Comparison of ENCODE assay signal across 21 mouse cellular contexts in genomic region chr12:59770980-59771379, GRCm38 (mm10).
DNase-seq lines count a peak whose midpoint lies in the region; ATAC-seq and TF ChIP-seq lines count a peak whose summit lies in the region.
"Had no signal": no experiment of that assay in that cellular context is flagged by ENCODE, and none has a peak within 500 bp of the region (broad histone marks: within the 10 kb centered on the region; RNA-seq: fewer than 3 reads in every experiment).

No protein-coding gene starts in this region.

- TF ChIP-seq EP300 in CH12.LX (IDR thresholded peaks at IDR 0.05; ENCODE audit: low read length) = peak; percentile 56; the same call in 1 of the 2 replicates

- H3K9ac ChIP-seq in limb, embryonic 11.5 days (ENCODE audit: low read length) = no peak overlapping the region
- H3K9ac ChIP-seq in midbrain, embryonic 12.5 days (replicated peaks) = no peak overlapping the region
- H3K9ac ChIP-seq in midbrain, embryonic 13.5 days (replicated peaks) = no peak overlapping the region
- no peak overlapping the region for H3K9ac ChIP-seq in CH12.LX (ENCODE audit: insufficient read depth, low read depth)

- DNase-seq in limb, embryonic 11.5 days (ENCODE audit: low spot score) = no peak
- no peak for DNase-seq in limb, embryonic 10.5 days (ENCODE audit: low spot score)
- DNase-seq in 3T3-L1 (ENCODE audit: low read depth, low spot score) (peak; percentile 80), CH12.LX (ENCODE audit: extremely low read depth) (peak; percentile 43)
- DNase-seq in frontal cortex, postnatal 25 days (ENCODE audit: low spot score in 2 of 2) = no peak
- DNase-seq in frontal cortex, postnatal 14 days (ENCODE audit: low spot score in 2 of 2) = no peak
- DNase-seq: adrenal gland, adult 8-10 months; adrenal gland, postnatal 10 days; adrenal gland, postnatal 14 days; adrenal gland, postnatal 25 days; B cell, adult 2 months; cerebellum, adult 11 months; cerebellum, adult 11-12 months; cerebellum, adult 18-20 months; cerebellum, adult 2 months had no signal

- no peak overlapping the region for H3K27ac ChIP-seq in limb, embryonic 11.5 days (replicated peaks; ENCODE audit: low read depth, low read length)
- H3K27ac ChIP-seq in limb, embryonic 10.5 days = no peak overlapping the region
- no peak overlapping the region for H3K27ac ChIP-seq in midbrain, embryonic 12.5 days (replicated peaks)
- no peak overlapping the region for H3K27ac ChIP-seq in midbrain, embryonic 13.5 days
- no peak overlapping the region for H3K27ac ChIP-seq in CH12.LX (ENCODE audit: insufficient read depth, low read depth)

- H3K79me2 ChIP-seq in CH12.LX (replicated peaks; ENCODE audit: control insufficient read depth, extremely low read depth, insufficient read depth, poor library complexity, severe bottlenecking) = no peaks in the 10 kb centered on the region

- no peak for TF ChIP-seq RAD21 in CH12.LX (IDR thresholded peaks at IDR 0.05; ENCODE audit: low read depth, low read length)

- H3K27me3 ChIP-seq in limb, embryonic 11.5 days (ENCODE audit: control insufficient read depth, insufficient read depth, low read length) = no peaks in the 10 kb centered on the region
- no peaks in the 10 kb centered on the region for H3K27me3 ChIP-seq in limb, embryonic 10.5 days (ENCODE audit: low read depth, poor library complexity, severe bottlenecking)
- no peaks in the 10 kb centered on the region for H3K27me3 ChIP-seq in midbrain, embryonic 12.5 days
- H3K27me3 ChIP-seq in midbrain, embryonic 13.5 days = no peaks in the 10 kb centered on the region
- H3K27me3 ChIP-seq in CH12.LX (replicated peaks) = no peaks in the 10 kb centered on the region
- H3K27me3 ChIP-seq: Patski had no signal

- dilution Hi-C loops in CH12.LX (cut with MboI; ENCODE audit: extremely low pct_ligation_motif_present, extremely low pct_unique_long_range_greater_than_20kb, low sequenced_read_pairs) = no loop called here

- no peak overlapping the region for H3K4me3 ChIP-seq in limb, embryonic 11.5 days (ENCODE audit: low read depth, low read length)
- no peak overlapping the region for H3K4me3 ChIP-seq in limb, embryonic 10.5 days
- H3K4me3 ChIP-seq in midbrain, embryonic 12.5 days = no peak overlapping the region
- no peak overlapping the region for H3K4me3 ChIP-seq in midbrain, embryonic 13.5 days (replicated peaks)
- H3K4me3 ChIP-seq in CH12.LX (replicated peaks in 1 of 3; ENCODE audit: low read depth in 2 of 3, low read length in 2 of 3, poor library complexity in 1 of 3) = no peak overlapping the region

- H3K9me3 ChIP-seq in limb, embryonic 11.5 days (ENCODE audit: control insufficient read depth, low read length) = no peaks in the 10 kb centered on the region
- H3K9me3 ChIP-seq in limb, embryonic 10.5 days (replicated peaks) = no peaks in the 10 kb centered on the region
- no peaks in the 10 kb centered on the region for H3K9me3 ChIP-seq in midbrain, embryonic 12.5 days
- no peaks in the 10 kb centered on the region for H3K9me3 ChIP-seq in midbrain, embryonic 13.5 days
- H3K9me3 ChIP-seq in CH12.LX (replicated peaks; ENCODE audit: low read length) = no peaks in the 10 kb centered on the region

- H3K4me1 ChIP-seq in limb, embryonic 11.5 days (ENCODE audit: control insufficient read depth, insufficient read depth, low read length) = no peaks in the 10 kb centered on the region
- H3K4me1 ChIP-seq in limb, embryonic 10.5 days = no peaks in the 10 kb centered on the region
- H3K4me1 ChIP-seq in midbrain, embryonic 12.5 days = no peaks in the 10 kb centered on the region
- no peaks in the 10 kb centered on the region for H3K4me1 ChIP-seq in midbrain, embryonic 13.5 days (replicated peaks)
- peaks cover 0 to 4% of the 10 kb centered on the region in 2 experiments; a peak in 2 of 4 replicates for H3K4me1 ChIP-seq in CH12.LX (ENCODE audit: control insufficient read depth in 1 of 2, insufficient read depth in 2 of 2)

- no peak for TF ChIP-seq CTCF in CH12.LX (conservative IDR thresholded peaks at IDR 0.05 in 1 of 2, IDR thresholded peaks at IDR 0.05 in 1 of 2; ENCODE audit: low read depth in 2 of 2, low read length in 2 of 2)

- no peak for TF ChIP-seq POLR2A in CH12.LX (IDR thresholded peaks at IDR 0.05; ENCODE audit: low read depth, low read length)

- 0 out of 2 replicates have a peak, but pooled peaks have one; percentile 21 for ATAC-seq in limb, embryonic 11.5 days (ENCODE audit: insufficient number of reproducible peaks, low FRiP score, low TSS enrichment, low read depth)
- 0 out of 2 replicates have a peak, but pooled peaks have one; percentile 23 for ATAC-seq in midbrain, embryonic 12.5 days (ENCODE audit: low FRiP score, low read depth)
- no peak for ATAC-seq in midbrain, embryonic 13.5 days
- ATAC-seq: activated CD4-positive, CD25-positive, alpha-beta regulatory T cell, adult 4 months; CD4-positive, CD25-positive, alpha-beta regulatory T cell, adult 4 months; Patski had no signal

- 94% methylated on average over 1 of the region's 1 CpGs for WGBS in limb, embryonic 11.5 days
- 77% methylated on average over 1 of the region's 1 CpGs for WGBS in limb, embryonic 10.5 days
- WGBS in midbrain, embryonic 12.5 days = 82% methylated on average over 1 of the region's 1 CpGs
- WGBS in midbrain, embryonic 13.5 days = 100% methylated on average over 1 of the region's 1 CpGs

- H3K36me3 ChIP-seq in limb, embryonic 11.5 days (ENCODE audit: control insufficient read depth, insufficient read depth, low read length) = no peaks in the 10 kb centered on the region
- no peaks in the 10 kb centered on the region for H3K36me3 ChIP-seq in limb, embryonic 10.5 days
- H3K36me3 ChIP-seq in midbrain, embryonic 12.5 days = no peaks in the 10 kb centered on the region
- H3K36me3 ChIP-seq in midbrain, embryonic 13.5 days = no peaks in the 10 kb centered on the region
- H3K36me3 ChIP-seq in CH12.LX (replicated peaks in 1 of 2; ENCODE audit: control insufficient read depth in 1 of 2, insufficient read depth in 1 of 2, low read length in 1 of 2) = no peaks in the 10 kb centered on the region
- H3K36me3 ChIP-seq: G1E had no signal

- H3K4me2 ChIP-seq in limb, embryonic 11.5 days (ENCODE audit: low read depth, severe bottlenecking) = no peak overlapping the region
- no peak overlapping the region for H3K4me2 ChIP-seq in midbrain, embryonic 12.5 days (replicated peaks)
- no peak overlapping the region for H3K4me2 ChIP-seq in midbrain, embryonic 13.5 days (replicated peaks)
- no peak overlapping the region for H3K4me2 ChIP-seq in CH12.LX (ENCODE audit: insufficient read depth, low read depth, poor library complexity, severe bottlenecking)

- in situ Hi-C loops in CH12.LX (cut with MboI; ENCODE audit: low pct_ligation_motif_present, low pct_unique_long_range_greater_than_20kb, low sequenced_read_pairs) = no loop called here

TF ChIP-seq in CH12.LX, 34 proteins besides CTCF, POLR2A, EP300 and RAD21:
- TF ChIP-seq ETS1 (conservative IDR thresholded peaks at IDR 0.05; ENCODE audit: low read depth, low read length) (peak; percentile 53; the same call in 1 of the 2 replicates), NRF1 (IDR thresholded peaks at IDR 0.05; ENCODE audit: low read depth, low read length) (no peak), PAX5 (IDR thresholded peaks at IDR 0.05; ENCODE audit: low read length) (no peak), NELFE (IDR thresholded peaks at IDR 0.05; ENCODE audit: low read depth, low read length) (no peak), UBTF (IDR thresholded peaks at IDR 0.05; ENCODE audit: low read depth, low read length) (no peak), JUND (conservative IDR thresholded peaks at IDR 0.05; ENCODE audit: low read depth, low read length) (no peak), ZC3H11A (IDR thresholded peaks at IDR 0.05; ENCODE audit: low read depth, low read length) (no peak), MAZ (IDR thresholded peaks at IDR 0.05; ENCODE audit: low read depth, low read length) (no peak), TCF12 (IDR thresholded peaks at IDR 0.05; ENCODE audit: low read depth, low read length) (peak; percentile 35; the same call in 1 of the 2 replicates), IRF4 (IDR thresholded peaks at IDR 0.05; ENCODE audit: low read depth, low read length) (no peak), GABPA (IDR thresholded peaks at IDR 0.05; ENCODE audit: insufficient replicate concordance, low read depth, low read length) (no peak), MYC (IDR thresholded peaks at IDR 0.05; ENCODE audit: low read depth, low read length) (no peak), MXI1 (IDR thresholded peaks at IDR 0.05; ENCODE audit: low read depth, low read length) (no peak)

Comparison
In these comparisons a context has a peak if more than half of its experiments do, and no peak if none do; other contexts are left out.
1. DNase-seq: peak in 3T3-L1 (single experiment) and CH12.LX (single experiment); none in limb, embryonic 11.5 days (single experiment), limb, embryonic 10.5 days (single experiment), frontal cortex, postnatal 25 days (0 of 2) and frontal cortex, postnatal 14 days (0 of 2).